Mouse (Mus musculus) heart, embryonic 12.5 days (tissue): ENCODE results near the gene 1190002N15Rik. TPM values are rescaled to one million over a fixed set of nuclear protein-coding genes. Genes with fewer than 3 reads are reported as not detected.

Experiments used
- ATAC-seq: fragments of 200-750 bp; cut with Nextera tagmentation; 2 replicates; pipeline ENCODE4 v1.8.0; 2017; ENCODE audit warnings: moderate TSS enrichment, moderate library complexity; ENCODE audit not compliant: insufficient number of reproducible peaks, low FRiP score
- H3K27ac ChIP-seq: fragments of 300-500 bp; sonication (generic); 2 replicates; pipeline ENCODE4 v1.5.1; 2016; ENCODE audit warnings: mild to moderate bottlenecking, moderate library complexity; ENCODE audit not compliant: poor library complexity, severe bottlenecking
- H3K27me3 ChIP-seq: fragments of 300-500 bp; sonication (generic); replicated peaks from 2 replicates; pipeline ENCODE4 v1.6.1; 2016; ENCODE audit warnings: mild to moderate bottlenecking, moderate library complexity
- H3K36me3 ChIP-seq: fragments of 300-500 bp; sonication (generic); 2 replicates; pipeline ENCODE4 v1.6.1; 2016; ENCODE audit warnings: mild to moderate bottlenecking, moderate library complexity
- H3K4me1 ChIP-seq: fragments of 300-500 bp; sonication (generic); replicated peaks from 2 replicates; pipeline ENCODE4 v1.6.1; 2016; ENCODE audit warnings: mild to moderate bottlenecking
- H3K4me2 ChIP-seq: fragments of 300-500 bp; sonication (generic); 2 replicates; pipeline ENCODE4 v1.6.1; 2016; ENCODE audit warnings: mild to moderate bottlenecking, moderate library complexity
- H3K4me3 ChIP-seq: fragments of 300-500 bp; sonication (generic); 2 replicates; pipeline ENCODE4 v1.5.1; 2016; ENCODE audit warnings: mild to moderate bottlenecking
- H3K9ac ChIP-seq: fragments of 300-500 bp; sonication (generic); 2 replicates; pipeline ENCODE4 v1.6.1; 2016; ENCODE audit warnings: mild to moderate bottlenecking, moderate library complexity
- H3K9me3 ChIP-seq: fragments of 300-500 bp; sonication (generic); replicated peaks from 2 replicates; pipeline ENCODE4 v1.6.1; 2016; ENCODE audit warnings: mild to moderate bottlenecking, moderate library complexity
- WGBS: fragments of 180-500 bp; shearing (Covaris S2); methylation state at CpG from one replicate; pipeline ENCODE4 v1.1.7; 2016; 5-methylcytosine and 5-hydroxymethylcytosine counted together
- polyA plus RNA-seq: library from polyadenylated mRNA; unstranded; fragments of >200 nt; fragmentation: Nextera tagmentation; extraction: Ambion mirVana; gene quantifications from 2 replicates; pipeline ENCODE4 v1.2.1, GENCODE M21; 2016

The 1190002N15Rik gene
- polyA plus RNA-seq, 1 experiment from 2014 or later = 62.6 TPM

DNA sequence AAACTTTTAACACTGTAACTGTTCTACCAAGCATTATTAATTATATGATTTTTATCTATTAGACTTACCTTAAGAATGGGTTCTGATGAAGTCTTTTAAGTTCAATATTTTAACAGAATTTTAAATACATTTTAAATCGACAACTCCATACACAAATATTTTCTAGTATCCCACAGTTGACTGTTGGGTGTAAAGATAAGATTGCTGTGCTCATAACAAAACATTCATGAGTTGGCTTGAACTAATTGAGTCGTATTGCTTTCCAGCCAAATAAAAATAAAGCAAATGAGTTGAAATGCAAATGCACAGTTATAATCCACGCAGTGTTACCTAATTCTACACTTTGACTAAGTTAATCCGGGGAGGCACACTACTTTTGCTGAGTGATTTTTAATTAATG lies 6.0 kb upstream of the 1190002N15Rik start:
- no peak overlapping the region for H3K4me3 ChIP-seq
- peaks cover 5% of the 10 kb centered on the region for H3K4me1 ChIP-seq
- H3K9me3 ChIP-seq = no peaks in the 10 kb centered on the region
- H3K36me3 ChIP-seq = no peaks in the 10 kb centered on the region
- no peak for ATAC-seq
- H3K27me3 ChIP-seq = no peaks in the 10 kb centered on the region
- no peak overlapping the region for H3K9ac ChIP-seq
- H3K27ac ChIP-seq = no peak overlapping the region
- no peak overlapping the region for H3K4me2 ChIP-seq
- WGBS = 89% methylated on average over 4 of the region's 4 CpGs

DNA sequence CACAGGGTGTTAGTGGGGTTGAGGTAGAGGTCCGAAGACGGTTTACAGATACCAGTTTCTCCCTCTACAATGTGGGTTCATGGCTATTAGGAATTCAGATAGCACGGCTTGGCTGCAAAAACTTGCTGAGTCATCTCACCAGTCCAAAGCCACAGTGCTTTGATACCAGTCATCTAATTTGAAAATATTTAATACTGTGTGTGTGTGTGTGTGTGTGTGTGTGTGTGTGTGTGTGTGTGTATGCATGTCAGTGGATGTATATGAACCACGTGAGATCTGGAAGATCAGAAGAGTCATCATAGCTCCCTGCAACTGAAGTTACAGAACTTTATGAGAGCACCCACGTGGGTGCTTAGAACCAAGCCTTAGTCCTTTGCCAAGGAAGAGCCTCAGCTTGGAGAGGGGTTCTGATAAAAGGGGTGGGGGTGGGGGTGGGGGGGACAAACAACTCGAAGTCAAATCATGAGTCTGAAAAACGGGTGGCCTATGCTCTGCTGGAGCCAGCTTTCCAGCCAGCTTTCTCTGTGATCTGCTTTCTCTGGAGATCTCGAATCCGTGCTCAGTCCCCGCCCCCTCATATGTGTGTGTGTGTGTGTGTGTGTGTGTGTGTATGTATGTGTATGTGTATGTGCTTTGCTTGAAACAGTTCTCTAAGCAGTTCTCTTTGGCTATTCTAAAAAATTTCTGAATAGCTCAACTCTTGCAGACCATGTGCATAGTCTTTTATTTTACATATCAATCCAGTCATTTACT lies 2.6 kb upstream of the 1190002N15Rik start:
- WGBS = 52% methylated on average over 10 of the region's 10 CpGs
- peaks cover 5% of the 10 kb centered on the region for H3K4me1 ChIP-seq
- no peak for ATAC-seq
- peak overlapping the region; percentile 38 for H3K4me2 ChIP-seq
- H3K27ac ChIP-seq = no peak overlapping the region
- no peaks in the 10 kb centered on the region for H3K27me3 ChIP-seq
- no peaks in the 10 kb centered on the region for H3K9me3 ChIP-seq
- H3K9ac ChIP-seq = no peak overlapping the region
- no peaks in the 10 kb centered on the region for H3K36me3 ChIP-seq
- peak overlapping the region; percentile 13; the same call in 1 of the 2 replicates for H3K4me3 ChIP-seq

DNA sequence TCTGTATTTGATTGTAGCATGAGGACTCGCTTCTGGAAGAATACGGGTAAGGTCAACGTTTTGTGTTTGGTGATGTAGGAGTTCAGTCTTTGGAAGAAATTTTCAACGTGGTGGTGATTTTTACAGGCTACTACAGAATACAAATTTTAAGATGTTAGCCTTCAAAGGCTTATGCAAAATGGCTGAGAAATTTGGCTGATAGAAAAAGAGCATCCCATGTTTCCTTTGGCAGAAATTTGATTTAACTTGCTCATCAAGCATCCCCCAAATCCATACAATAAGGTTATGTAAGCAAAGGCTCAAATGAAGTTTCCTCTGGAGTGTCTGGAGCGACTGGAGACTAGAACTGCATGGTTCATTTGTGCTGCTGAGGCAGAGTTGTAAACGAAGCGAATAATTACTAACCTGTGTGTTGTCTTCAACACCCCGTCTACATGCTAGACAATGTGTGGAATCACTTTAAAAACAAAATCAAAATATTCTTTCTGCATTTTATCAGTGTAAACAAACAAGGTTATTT lies 1.5 kb upstream of the 1190002N15Rik start:
- Histone ChIP-seq H3K4me1 (peaks cover 7% of the 10 kb centered on the region), H3K4me3 (peak overlapping the region; percentile 73), H3K4me2 (peak overlapping the region; percentile 82), H3K9me3 (no peaks in the 10 kb centered on the region), H3K36me3 (no peaks in the 10 kb centered on the region), H3K27me3 (no peaks in the 10 kb centered on the region), H3K9ac (peak overlapping the region; percentile 87), H3K27ac (no peak overlapping the region)
- no peak for ATAC-seq
- 47% methylated on average over 8 of the region's 8 CpGs for WGBS

DNA sequence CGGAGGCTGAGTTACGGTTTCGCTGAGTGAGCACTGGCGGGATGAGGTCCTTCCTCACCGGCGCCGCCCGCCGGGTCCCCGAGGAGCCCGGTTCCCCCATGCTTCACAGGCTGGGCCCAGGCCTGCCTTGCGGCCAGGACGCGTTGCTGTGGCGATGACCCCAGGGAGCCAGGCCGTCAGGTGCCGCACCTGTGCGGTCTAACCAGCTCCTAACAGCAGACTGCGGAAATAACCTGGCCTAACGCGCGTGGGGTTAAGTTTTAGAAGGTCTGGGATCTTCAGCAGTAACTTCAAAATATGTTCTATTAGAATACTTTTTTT lies 902 bp upstream of the 1190002N15Rik start:
- ATAC-seq = peak; percentile 51
- H3K4me2 ChIP-seq = peak overlapping the region; percentile 82
- peaks cover 11% of the 10 kb centered on the region for H3K4me1 ChIP-seq
- no peaks in the 10 kb centered on the region for H3K9me3 ChIP-seq
- H3K4me3 ChIP-seq = peak overlapping the region; percentile 73
- under 1% methylated on average over 22 of the region's 22 CpGs for WGBS
- H3K36me3 ChIP-seq = no peaks in the 10 kb centered on the region
- peak overlapping the region; percentile 98 for H3K27ac ChIP-seq
- H3K9ac ChIP-seq = peak overlapping the region; percentile 87
- no peaks in the 10 kb centered on the region for H3K27me3 ChIP-seq

DNA sequence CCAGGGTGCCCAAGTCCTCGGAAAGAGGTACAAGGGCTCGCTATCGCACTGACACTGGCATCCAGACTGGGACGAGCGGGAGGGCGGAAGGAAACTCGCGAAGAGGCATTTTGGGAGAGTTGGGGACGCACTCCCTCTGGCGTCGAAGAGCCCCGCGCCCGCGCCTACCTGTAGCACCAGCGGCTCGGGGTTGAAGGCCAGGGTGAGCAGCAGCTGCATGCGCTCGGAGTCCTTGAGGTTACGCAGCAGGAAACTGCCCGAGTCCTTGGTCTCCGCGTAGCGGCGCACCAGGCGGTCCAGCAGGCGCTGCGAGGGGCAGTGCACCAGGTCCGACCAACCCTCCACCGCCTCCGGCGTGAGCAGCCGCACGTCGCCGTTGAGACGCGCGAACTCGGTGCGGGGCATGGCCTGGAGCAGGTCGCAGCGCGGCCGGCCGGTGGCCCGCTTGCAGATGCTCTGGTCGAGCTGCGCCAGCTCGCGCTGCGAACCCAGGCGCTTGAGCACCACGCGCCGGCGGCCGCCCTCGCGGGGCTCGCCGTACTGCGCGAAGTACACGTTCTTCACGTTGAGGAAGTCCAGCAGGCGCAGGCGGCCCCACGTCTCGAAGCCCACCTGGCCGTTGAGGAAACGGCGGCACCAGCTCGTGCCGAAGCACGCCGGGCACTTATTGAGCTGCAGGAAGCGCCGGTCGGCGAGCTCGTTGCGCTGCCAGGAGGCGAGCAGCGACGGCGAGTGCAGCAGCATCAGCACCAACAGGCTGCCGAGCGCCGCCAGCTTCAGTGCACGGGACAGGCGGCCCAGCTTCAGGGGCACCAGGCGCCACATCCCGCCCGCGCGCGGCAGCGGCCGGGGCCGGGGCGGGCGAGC lies 597 bp downstream of the 1190002N15Rik start:
- H3K4me2 ChIP-seq = peak overlapping the region; percentile 82
- ATAC-seq = peak; percentile 41
- H3K27me3 ChIP-seq = no peaks in the 10 kb centered on the region
- H3K4me1 ChIP-seq = peaks cover 11% of the 10 kb centered on the region
- H3K4me3 ChIP-seq = peak overlapping the region; percentile 73
- peak overlapping the region; percentile 98 for H3K27ac ChIP-seq
- peak overlapping the region; percentile 87 for H3K9ac ChIP-seq
- WGBS = under 1% methylated on average over 103 of the region's 103 CpGs
- H3K36me3 ChIP-seq = no peaks in the 10 kb centered on the region
- H3K9me3 ChIP-seq = no peaks in the 10 kb centered on the region

DNA sequence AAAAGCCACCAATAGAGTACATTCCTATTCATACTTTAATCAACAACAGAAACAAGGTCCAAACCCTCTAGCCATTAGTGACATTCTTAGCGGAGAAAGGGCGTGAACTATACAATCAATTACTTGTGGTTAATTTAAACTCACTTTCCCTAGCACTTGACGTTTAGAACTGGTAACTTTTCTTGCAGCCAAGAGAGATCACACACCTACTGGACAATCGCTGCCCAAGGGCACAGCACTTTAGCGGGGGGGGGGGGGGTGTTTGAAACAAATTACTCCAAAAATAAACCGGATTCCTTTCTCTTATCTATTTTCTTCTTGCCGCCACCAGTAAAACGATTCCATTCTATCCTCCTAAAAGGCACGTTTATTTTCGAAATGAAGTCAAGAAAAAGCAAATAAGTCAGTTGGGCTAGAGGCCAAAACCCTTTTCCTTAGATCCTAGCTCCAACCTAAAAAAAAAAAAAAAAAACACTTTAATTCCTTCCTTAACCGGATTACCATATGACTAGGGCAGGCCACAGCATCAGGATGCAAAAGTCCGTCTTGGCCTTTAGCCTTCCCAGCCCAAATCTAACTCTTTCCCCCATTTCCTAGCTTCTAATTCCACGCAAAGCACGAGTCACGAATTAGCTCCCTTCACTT lies 1.5 kb downstream of the 1190002N15Rik start:
- no peaks in the 10 kb centered on the region for H3K36me3 ChIP-seq
- H3K9ac ChIP-seq = peak overlapping the region; percentile 87
- no peaks in the 10 kb centered on the region for H3K9me3 ChIP-seq
- peaks cover 14% of the 10 kb centered on the region for H3K4me1 ChIP-seq
- H3K27me3 ChIP-seq = no peaks in the 10 kb centered on the region
- peak overlapping the region; percentile 73 for H3K4me3 ChIP-seq
- 2% methylated on average over 15 of the region's 15 CpGs for WGBS
- H3K4me2 ChIP-seq = peak overlapping the region; percentile 82
- ATAC-seq = no peak
- H3K27ac ChIP-seq = peak overlapping the region; percentile 98

DNA sequence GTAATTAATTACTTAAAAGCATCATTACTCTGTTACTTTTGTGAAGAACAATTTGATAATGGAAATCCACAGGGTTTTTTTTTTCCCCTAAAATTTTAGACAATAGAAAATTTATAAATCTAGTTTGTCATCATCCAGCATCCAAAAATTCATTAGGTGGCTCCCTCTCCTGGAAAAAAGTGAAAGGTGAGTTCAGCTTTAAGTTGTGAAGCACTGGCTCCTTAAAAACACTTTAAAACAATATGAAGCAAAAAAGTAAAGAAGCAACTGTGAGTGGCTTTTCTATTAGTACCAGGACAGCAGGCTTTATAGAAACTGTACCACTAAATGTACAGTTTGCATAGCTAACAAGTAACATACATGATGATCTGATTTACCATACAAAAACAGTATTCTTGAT lies 3.1 kb downstream of the 1190002N15Rik start:
- ATAC-seq = no peak
- H3K4me1 ChIP-seq = peaks cover 19% of the 10 kb centered on the region
- no peak overlapping the region for H3K27ac ChIP-seq
- no peak overlapping the region for H3K4me2 ChIP-seq
- 0 out of 2 replicates have a peak overlapping the region, but pooled peaks have one; percentile 13 for H3K4me3 ChIP-seq
- no peaks in the 10 kb centered on the region for H3K9me3 ChIP-seq
- no peaks in the 10 kb centered on the region for H3K36me3 ChIP-seq
- H3K9ac ChIP-seq = no peak overlapping the region
- H3K27me3 ChIP-seq = no peaks in the 10 kb centered on the region

DNA sequence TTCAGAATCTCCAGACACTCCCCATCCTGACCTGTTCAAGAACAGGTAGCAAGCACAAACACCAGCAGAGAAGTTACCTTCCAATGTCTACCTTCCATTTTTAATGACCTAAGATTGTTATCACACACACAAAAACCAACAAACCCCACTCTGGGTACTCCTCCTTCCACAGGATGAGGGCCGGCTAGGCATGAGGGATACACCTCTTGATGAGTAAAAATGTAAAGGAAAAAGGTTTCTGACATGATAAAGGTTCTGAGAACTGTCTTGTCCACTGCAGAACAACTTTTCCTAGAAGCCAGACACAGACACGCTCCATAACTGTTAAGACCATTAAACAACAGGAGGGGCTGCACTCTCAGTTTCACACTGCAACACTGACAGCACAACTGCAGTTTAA lies 3.7 kb downstream of the 1190002N15Rik start:
- no peaks in the 10 kb centered on the region for H3K27me3 ChIP-seq
- peaks cover 21% of the 10 kb centered on the region for H3K4me1 ChIP-seq
- no peak for ATAC-seq
- peak overlapping the region; percentile 75 for H3K27ac ChIP-seq
- no peaks in the 10 kb centered on the region for H3K36me3 ChIP-seq
- H3K4me3 ChIP-seq = peak overlapping the region; percentile 33
- 51% methylated on average over 2 of the region's 2 CpGs for WGBS
- peak overlapping the region; percentile 56; the same call in 1 of the 2 replicates for H3K9ac ChIP-seq
- H3K9me3 ChIP-seq = no peaks in the 10 kb centered on the region
- peak overlapping the region; percentile 61 for H3K4me2 ChIP-seq

DNA sequence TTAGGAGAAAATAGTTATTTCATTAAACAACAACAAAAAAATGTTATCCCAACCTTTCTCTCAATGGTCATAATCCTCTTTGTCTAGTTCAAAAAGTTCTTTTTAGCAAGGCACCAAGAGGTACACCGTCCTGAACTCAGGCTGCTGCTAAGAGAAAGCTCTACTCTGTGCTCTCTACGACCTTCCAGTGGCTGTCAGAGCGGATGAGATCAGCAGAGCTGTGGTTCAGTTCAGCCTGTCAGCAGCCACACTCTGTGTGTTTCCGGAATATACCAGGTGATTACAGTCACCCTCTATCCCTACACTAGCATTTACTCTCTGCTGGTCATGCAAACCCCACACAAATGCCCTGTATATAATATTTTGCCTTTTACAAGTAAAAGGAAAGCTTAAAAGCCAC lies 4.2 kb downstream of the 1190002N15Rik start:
- H3K9ac ChIP-seq = no peak overlapping the region; the same call in 1 of the 2 replicates
- peak overlapping the region; percentile 61 for H3K4me2 ChIP-seq
- ATAC-seq = no peak
- H3K36me3 ChIP-seq = no peaks in the 10 kb centered on the region
- peak overlapping the region; percentile 33 for H3K4me3 ChIP-seq
- WGBS = 10% methylated on average over 4 of the region's 4 CpGs
- peaks cover 21% of the 10 kb centered on the region for H3K4me1 ChIP-seq
- no peaks in the 10 kb centered on the region for H3K9me3 ChIP-seq
- H3K27ac ChIP-seq = 0 out of 2 replicates have a peak overlapping the region, but pooled peaks have one; percentile 43
- no peaks in the 10 kb centered on the region for H3K27me3 ChIP-seq

DNA sequence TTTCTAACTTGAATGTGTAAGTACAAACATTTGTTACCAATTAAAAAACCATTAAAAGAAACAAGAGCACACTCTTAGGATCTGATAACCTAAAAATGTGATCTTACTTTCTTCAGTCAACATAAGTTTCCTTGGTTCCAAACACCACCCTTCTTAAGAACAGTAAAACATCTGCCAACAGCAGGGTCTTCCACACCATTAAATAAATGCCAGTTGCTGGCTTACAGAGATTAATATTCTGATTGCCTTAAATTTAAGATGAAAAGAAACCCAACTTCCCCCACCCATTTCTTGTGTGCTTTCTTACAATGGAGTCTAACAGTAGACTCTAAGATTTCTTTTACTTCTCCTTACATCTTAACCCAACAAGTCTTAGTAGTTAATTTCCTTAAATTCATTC lies 7.9 kb downstream of the 1190002N15Rik start:
- H3K27me3 ChIP-seq = no peaks in the 10 kb centered on the region
- no peaks in the 10 kb centered on the region for H3K9me3 ChIP-seq
- H3K9ac ChIP-seq = no peak overlapping the region
- peaks cover 29% of the 10 kb centered on the region for H3K4me1 ChIP-seq
- no peak overlapping the region for H3K27ac ChIP-seq
- no peak for ATAC-seq
- no peak overlapping the region for H3K4me3 ChIP-seq
- H3K4me2 ChIP-seq = no peak overlapping the region
- no peaks in the 10 kb centered on the region for H3K36me3 ChIP-seq
